Mouse (Mus musculus) liver, embryonic 14.5 days (tissue): Measurements from ENCODE around the gene Gbp2.

Experiments
- CTCF ChIP-seq: IDR thresholded peaks from 2 replicates; pipeline ENCODE4 v1.5.1; 2016; ENCODE audit warnings: antibody characterized with exemption, low read depth, control low read depth
- EP300 ChIP-seq: IDR thresholded peaks from 2 replicates; pipeline ENCODE4 v1.6.1; 2016; ENCODE audit warnings: antibody characterized with exemption, low read depth

DNA sequence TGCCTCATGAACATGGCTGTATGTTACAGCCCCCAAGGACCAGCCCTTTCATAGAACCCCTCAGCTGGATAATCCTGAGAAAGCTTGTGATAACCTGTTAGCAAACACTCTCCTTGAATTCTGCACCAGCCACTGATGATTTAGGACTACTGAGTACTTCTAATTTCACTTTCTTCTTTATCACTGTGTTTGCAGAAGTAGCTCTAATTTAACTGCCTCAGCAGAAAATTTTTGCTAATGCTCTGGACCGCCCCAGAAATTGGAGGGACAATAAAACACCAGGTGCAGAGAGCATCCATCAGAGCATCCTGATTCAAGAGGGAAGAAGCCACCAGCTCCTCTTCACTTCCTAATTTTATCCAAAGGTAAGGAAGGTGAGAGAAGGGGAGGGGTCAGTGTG is 25.9 kb upstream of the Gbp2 start, which contains the start of gene Gbp2b:
- no peak for TF ChIP-seq CTCF
- no peak for TF ChIP-seq EP300
